Comparison of ENCODE assay signal across 10 mouse cellular contexts in genomic region chr2:71160307-71160861, GRCm38 (mm10). TPM values are rescaled to one million over a fixed set of nuclear protein-coding genes. Genes with fewer than 3 reads are reported as not detected.
A peak's percentile ranks its signal among the peaks of the same experiment; 100 is the strongest.
DNase-seq lines count a peak whose midpoint lies in the region; ATAC-seq and TF ChIP-seq lines count a peak whose summit lies in the region.
"Had no signal": no experiment of that assay in that cellular context is flagged by ENCODE, and none has a peak within 500 bp of the region (broad histone marks: within the 10 kb centered on the region; RNA-seq: fewer than 3 reads in every experiment).

No protein-coding gene starts in this region.

- no peak for ATAC-seq in heart, embryonic 14.5 days (ENCODE audit: insufficient number of reproducible peaks, insufficient read depth, low FRiP score, low read depth)
- ATAC-seq in hindbrain, embryonic 16.5 days = peak; percentile 86

- no peaks in the 10 kb centered on the region for H3K9me3 ChIP-seq in heart, embryonic 14.5 days (ENCODE audit: control insufficient read depth, low read length)
- no peaks in the 10 kb centered on the region for H3K9me3 ChIP-seq in hindbrain, embryonic 16.5 days (ENCODE audit: control insufficient read depth, low read length)
- H3K9me3 ChIP-seq: neural tube, embryonic 12.5 days; stomach, embryonic 15.5 days had no signal

- no peaks in the 10 kb centered on the region for H3K27me3 ChIP-seq in heart, embryonic 14.5 days (ENCODE audit: control insufficient read depth, insufficient read depth, low read length)
- H3K27me3 ChIP-seq in hindbrain, embryonic 16.5 days (replicated peaks; ENCODE audit: control insufficient read depth, insufficient read depth, low read length) = no peaks in the 10 kb centered on the region
- no peaks in the 10 kb centered on the region for H3K27me3 ChIP-seq in kidney, adult 2 months (replicated peaks; ENCODE audit: control insufficient read depth, insufficient read depth, low read length)
- H3K27me3 ChIP-seq: neural tube, embryonic 12.5 days; stomach, embryonic 15.5 days had no signal

- TF ChIP-seq CTCF in kidney, adult 2 months (conservative IDR thresholded peaks at IDR 0.05; ENCODE audit: insufficient read depth, insufficient read length, low read depth, low read length) = no peak

- H3K9ac ChIP-seq in heart, embryonic 14.5 days (ENCODE audit: low read length) = no peak overlapping the region
- H3K9ac ChIP-seq in hindbrain, embryonic 16.5 days (ENCODE audit: low read depth, low read length) = no peak overlapping the region
- H3K9ac ChIP-seq: neural tube, embryonic 12.5 days; stomach, embryonic 15.5 days had no signal

- peak overlapping the region; percentile 10 to 21; a peak in 3 of 4 replicates for H3K4me3 ChIP-seq in heart, embryonic 14.5 days (ENCODE audit: control insufficient read depth in 1 of 2, insufficient read depth in 1 of 2, low read depth in 1 of 2, low read length in 2 of 2)
- H3K4me3 ChIP-seq in hindbrain, embryonic 16.5 days (ENCODE audit: low read length) = peak overlapping the region; percentile 6; the same call in 1 of the 2 replicates
- no peak overlapping the region for H3K4me3 ChIP-seq in kidney, adult 2 months (ENCODE audit: insufficient read depth, low read depth, low read length)
- H3K4me3 ChIP-seq: neural tube, embryonic 12.5 days; stomach, embryonic 15.5 days had no signal

- intact Hi-C loops in heart, postnatal 10 days (cut with DNase I) = no loop called here

- 32% methylated on average over 11 of the region's 11 CpGs for WGBS in heart, embryonic 14.5 days
- WGBS in hindbrain, embryonic 16.5 days = 31% methylated on average over 11 of the region's 11 CpGs
- 64% methylated on average over 11 of the region's 11 CpGs for WGBS in kidney, adult 2 months

- DNase-seq in heart, postnatal 10 days = no peak
- DNase-seq in right cerebral cortex, postnatal 25 days = peak; percentile 7
- DNase-seq in right cerebral cortex, postnatal 4 days = no peak
- peak; percentile 64 for DNase-seq in retina, postnatal 1 day
- DNase-seq in kidney, adult 8-10 months = no peak
- no peak for DNase-seq in kidney, adult 2 months

- TF ChIP-seq POLR2A in kidney, adult 2 months (IDR thresholded peaks at IDR 0.05; ENCODE audit: low read depth, low read length) = no peak

- H3K27ac ChIP-seq in heart, embryonic 14.5 days (replicated peaks in 1 of 2; ENCODE audit: control insufficient read depth in 1 of 2, insufficient read depth in 1 of 2, low read depth in 2 of 2, low read length in 2 of 2) = no peak overlapping the region
- H3K27ac ChIP-seq in hindbrain, embryonic 16.5 days (ENCODE audit: low read depth, low read length) = peak overlapping the region; percentile 45
- no peak overlapping the region for H3K27ac ChIP-seq in kidney, adult 2 months (ENCODE audit: insufficient read depth, low read depth, low read length)
- H3K27ac ChIP-seq: neural tube, embryonic 12.5 days; stomach, embryonic 15.5 days had no signal

- no peaks in the 10 kb centered on the region for H3K36me3 ChIP-seq in heart, embryonic 14.5 days (ENCODE audit: control insufficient read depth, insufficient read depth, low read length)
- no peaks in the 10 kb centered on the region for H3K36me3 ChIP-seq in hindbrain, embryonic 16.5 days (ENCODE audit: control insufficient read depth, insufficient read depth, low read length)
- H3K36me3 ChIP-seq in kidney, adult 2 months (ENCODE audit: control insufficient read depth, insufficient read depth, low read length) = no peaks in the 10 kb centered on the region
- H3K36me3 ChIP-seq: neural tube, embryonic 12.5 days; stomach, embryonic 15.5 days had no signal

- H3K4me2 ChIP-seq in heart, embryonic 14.5 days (ENCODE audit: low read length) = peak overlapping the region; percentile 55
- H3K4me2 ChIP-seq in hindbrain, embryonic 16.5 days (ENCODE audit: low read length) = peak overlapping the region; percentile 49
- H3K4me2 ChIP-seq: neural tube, embryonic 12.5 days; stomach, embryonic 15.5 days had no signal

- H3K4me1 ChIP-seq in heart, embryonic 14.5 days (ENCODE audit: control insufficient read depth in 2 of 2, insufficient read depth in 2 of 2, low read length in 2 of 2) = peaks cover 5 to 11% of the 10 kb centered on the region in 2 experiments; a peak in 3 of 4 replicates
- H3K4me1 ChIP-seq in hindbrain, embryonic 16.5 days (ENCODE audit: control insufficient read depth, insufficient read depth, low read depth, low read length) = peaks cover 7% of the 10 kb centered on the region
- H3K4me1 ChIP-seq in kidney, adult 2 months (ENCODE audit: control insufficient read depth, insufficient read depth, low read length) = peaks cover 15% of the 10 kb centered on the region
- H3K4me1 ChIP-seq: neural tube, embryonic 12.5 days; stomach, embryonic 15.5 days had no signal

RNA-seq across cellular contexts. Expression of gene Cybrd1, which starts 42.7 kb away (rescaled TPM):
- polyA plus RNA-seq in heart, embryonic 14.5 days (2014; fragmentation: Nextera tagmentation; extraction: Ambion mirVana) = 1.00 and 1.1 TPM in 2 replicates
- 1 to 10 TPM; 1.1 to 1.7 TPM for total RNA-seq in heart, postnatal 10 days (2021)
- 5.5 and 5.9 TPM in 2 replicates for polyA plus RNA-seq in hindbrain, embryonic 16.5 days (2015; fragmentation: Nextera tagmentation; extraction: Ambion mirVana)
- 0.25 and 0.42 TPM in 2 replicates for polyA plus RNA-seq in kidney, adult 2 months (2012; rRNA removed)

RNA-seq across cellular contexts. Expression of gene Dync1i2, which starts 51.1 kb away (rescaled TPM):
- 73.3 and 73.4 TPM in 2 replicates for polyA plus RNA-seq in heart, embryonic 14.5 days (2014; fragmentation: Nextera tagmentation; extraction: Ambion mirVana)
- total RNA-seq in heart, postnatal 10 days (2021) = 10 to 100 TPM; 85.4 to 92.6 TPM
- polyA plus RNA-seq in hindbrain, embryonic 16.5 days (2015; fragmentation: Nextera tagmentation; extraction: Ambion mirVana) = 145 and 167 TPM in 2 replicates
- 17.5 and 28.8 TPM in 2 replicates for polyA plus RNA-seq in kidney, adult 2 months (2012; rRNA removed)

Comparison
In these comparisons a context has a peak if more than half of its experiments do, and no peak if none do; other contexts are left out.
1. DNase-seq: peak in right cerebral cortex, postnatal 25 days (single experiment) and retina, postnatal 1 day (single experiment); none in heart, postnatal 10 days (0 of 2), right cerebral cortex, postnatal 4 days (single experiment), kidney, adult 8-10 months (0 of 2) and kidney, adult 2 months (single experiment).